Mouse (Mus musculus): Measurements from ENCODE around the gene Orm2. TPM values are rescaled to one million over a fixed set of nuclear protein-coding genes. Genes with fewer than 3 reads are reported as not detected.
A peak's percentile ranks its signal among the peaks of the same experiment; 100 is the strongest.
"Not testable (repeated sequence)": the region's sequence is repeated elsewhere in the genome, so short reads cannot be mapped to it uniquely, and the experiment has no call there.

The Orm2 gene
- polyA plus RNA-seq (2015; fragmentation: Nextera tagmentation; extraction: Ambion mirVana), result not detected in 2 replicates

- no peak within 1 kb of the TSS for H3K4me3 ChIP-seq (replicated peaks; ENCODE audit: low read depth, low read length)
Observed at GRCm38 (mm10) chr4:63362150-63362549, at the start of gene Orm2. TSS of gene Orm2 (plus strand) at chr4:63362449.

GRCm38 (mm10) chr4:63314063-63314462, 48.2 kb upstream of the Orm2 start:
- Histone ChIP-seq H3K4me3 (replicated peaks; ENCODE audit: low read depth, low read length) (no peak overlapping the region), H3K4me1 (replicated peaks; ENCODE audit: insufficient read depth, low read length) (no peaks in the 10 kb centered on the region), H3K27ac (no peak overlapping the region), H3K9me3 (replicated peaks; ENCODE audit: low read length) (no peaks in the 10 kb centered on the region), H3K36me3 (ENCODE audit: insufficient read depth, low read length) (0 out of 2 replicates have a peak, but pooled peaks cover 5% of the 10 kb centered on the region), H3K27me3 (ENCODE audit: insufficient read depth, low read length) (no peaks in the 10 kb centered on the region), H3K9ac (ENCODE audit: low read depth, low read length) (no peak overlapping the region), H3K4me2 (ENCODE audit: low read length) (no peak overlapping the region)
- ATAC-seq (replicated peaks; ENCODE audit: low FRiP score, low read depth) (no peak), DNase-seq (ENCODE audit: low spot score) (no peak)
- TF ChIP-seq CTCF (IDR thresholded peaks at IDR 0.05; ENCODE audit: low read depth), result no peak
- WGBS, result 79% methylated on average over 5 of the region's 5 CpGs

More at GRCm38 (mm10) chr4:63362150-63362549, at the start of gene Orm2:
- 90% methylated on average over 5 of the region's 5 CpGs for WGBS
- H3K4me2 ChIP-seq (ENCODE audit: low read length), result no peak within 1 kb of the TSS
- H3K27me3 ChIP-seq (ENCODE audit: insufficient read depth, low read length), result no peaks in the 10 kb centered on the region
- no peaks in the 10 kb centered on the region for H3K36me3 ChIP-seq (ENCODE audit: insufficient read depth, low read length)
- no peak within 1 kb of the TSS for H3K9ac ChIP-seq (ENCODE audit: low read depth, low read length)
- ATAC-seq (replicated peaks; ENCODE audit: low FRiP score, low read depth) (no peak), DNase-seq (ENCODE audit: low spot score) (no peak)
- TF ChIP-seq CTCF (IDR thresholded peaks at IDR 0.05; ENCODE audit: low read depth), result no peak
- no peaks in the 10 kb centered on the region for H3K4me1 ChIP-seq (replicated peaks; ENCODE audit: insufficient read depth, low read length)
- H3K9me3 ChIP-seq (replicated peaks; ENCODE audit: low read length), result no peaks in the 10 kb centered on the region
- H3K27ac ChIP-seq, result no peak within 1 kb of the TSS

- Histone ChIP-seq H3K4me2 (ENCODE audit: low read length) (no peak overlapping the region), H3K27ac (no peak overlapping the region), H3K9ac (ENCODE audit: low read depth, low read length) (no peak overlapping the region), H3K9me3 (replicated peaks; ENCODE audit: low read length) (no peaks in the 10 kb centered on the region), H3K4me1 (replicated peaks; ENCODE audit: insufficient read depth, low read length) (no peaks in the 10 kb centered on the region), H3K27me3 (ENCODE audit: insufficient read depth, low read length) (no peaks in the 10 kb centered on the region), H3K36me3 (ENCODE audit: insufficient read depth, low read length) (0 out of 2 replicates have a peak, but pooled peaks cover 5% of the 10 kb centered on the region), H3K4me3 (replicated peaks; ENCODE audit: low read depth, low read length) (no peak overlapping the region)
- TF ChIP-seq CTCF (IDR thresholded peaks at IDR 0.05; ENCODE audit: low read depth), result no peak
- WGBS, result 58% methylated on average over 9 of the region's 9 CpGs
- ATAC-seq (replicated peaks; ENCODE audit: low FRiP score, low read depth) (peak; percentile 48; the same call in 1 of the 2 replicates), DNase-seq (ENCODE audit: low spot score) (peak; percentile 11)
Observed at GRCm38 (mm10) chr4:63316076-63316746, 46.0 kb upstream of the Orm2 start.

DNA sequence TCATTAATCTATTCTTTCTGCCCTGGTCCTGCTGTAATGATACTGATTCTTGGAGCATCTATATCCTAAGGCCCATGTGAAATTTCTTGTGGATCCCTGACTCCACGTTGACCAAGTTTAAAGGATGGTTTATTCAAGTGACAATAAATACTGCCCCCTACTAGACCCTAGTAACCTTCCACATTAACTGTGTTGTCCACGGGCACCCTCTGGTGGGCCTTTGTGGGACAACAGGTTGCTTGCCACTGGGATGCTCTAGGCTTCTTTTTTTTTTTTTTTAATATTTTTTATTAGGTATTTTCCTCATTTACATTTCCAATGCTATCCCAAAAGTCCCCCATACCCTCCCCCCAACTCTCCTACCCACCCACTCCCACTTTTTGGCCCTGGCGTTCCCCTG, 42.7 kb upstream of the Orm2 start:
- 31% methylated on average over 3 of the region's 3 CpGs for WGBS
- peaks cover 18% of the 10 kb centered on the region; the same call in 1 of the 2 replicates for H3K36me3 ChIP-seq (ENCODE audit: insufficient read depth, low read length)
- H3K27ac ChIP-seq, result not testable (repeated sequence)

DNA sequence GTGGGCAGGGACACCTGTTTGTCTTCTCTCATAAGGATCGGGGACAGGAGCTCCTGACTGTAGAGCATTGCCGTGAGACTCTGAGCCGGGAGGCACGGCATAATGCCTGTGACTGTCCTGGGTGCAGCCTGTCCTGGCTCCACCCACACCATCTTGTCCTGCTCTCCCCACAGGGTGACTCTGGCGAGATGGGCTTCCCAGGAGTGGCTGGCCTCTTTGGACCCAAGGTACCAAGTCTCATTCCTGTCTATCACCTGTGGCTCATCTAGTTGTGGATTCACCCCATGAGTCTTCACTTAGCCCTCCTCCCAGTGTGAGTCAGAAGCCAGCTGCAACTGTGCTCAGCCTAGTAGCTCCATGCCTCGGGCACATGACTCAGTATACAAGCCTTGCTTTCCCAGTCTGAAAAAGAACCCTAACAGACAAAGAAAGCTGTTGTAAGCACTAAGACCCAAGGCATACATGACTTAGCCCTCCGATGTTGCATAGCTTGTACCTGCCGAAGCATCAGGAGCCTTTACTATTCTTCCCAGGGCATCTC, 38.9 kb upstream of the Orm2 start:
- H3K36me3 ChIP-seq (ENCODE audit: insufficient read depth, low read length), result peaks cover 21% of the 10 kb centered on the region; the same call in 1 of the 2 replicates
- no peak overlapping the region for H3K9ac ChIP-seq (ENCODE audit: low read depth, low read length)
- WGBS, result 89% methylated on average over 8 of the region's 8 CpGs

More for the DNA sequence above, 42.7 kb upstream of the Orm2 start:
- H3K9me3 ChIP-seq (replicated peaks; ENCODE audit: low read length); H3K4me2 ChIP-seq (ENCODE audit: low read length); H3K4me1 ChIP-seq (replicated peaks; ENCODE audit: insufficient read depth, low read length); H3K4me3 ChIP-seq (replicated peaks; ENCODE audit: low read depth, low read length); ATAC-seq (replicated peaks; ENCODE audit: low FRiP score, low read depth); H3K9ac ChIP-seq (ENCODE audit: low read depth, low read length); H3K27me3 ChIP-seq (ENCODE audit: insufficient read depth, low read length): not testable (repeated sequence)
- peak; percentile 79 for TF ChIP-seq CTCF (IDR thresholded peaks at IDR 0.05; ENCODE audit: low read depth)
- DNase-seq (ENCODE audit: low spot score), result peak; percentile 80

GRCm38 (mm10) chr4:63333403-63333802, 28.8 kb upstream of the Orm2 start:
- no peak overlapping the region for H3K4me3 ChIP-seq (replicated peaks; ENCODE audit: low read depth, low read length)
- peaks cover 7% of the 10 kb centered on the region; the same call in 1 of the 2 replicates for H3K36me3 ChIP-seq (ENCODE audit: insufficient read depth, low read length)
- H3K4me2 ChIP-seq (ENCODE audit: low read length), result no peak overlapping the region
- ATAC-seq (replicated peaks; ENCODE audit: low FRiP score, low read depth), result no peak
- 96% methylated on average over 4 of the region's 4 CpGs for WGBS
- H3K27ac ChIP-seq, result no peak overlapping the region
- H3K9ac ChIP-seq (ENCODE audit: low read depth, low read length), result no peak overlapping the region
- H3K27me3 ChIP-seq (ENCODE audit: insufficient read depth, low read length), result no peaks in the 10 kb centered on the region
- no peaks in the 10 kb centered on the region for H3K9me3 ChIP-seq (replicated peaks; ENCODE audit: low read length)
- no peaks in the 10 kb centered on the region for H3K4me1 ChIP-seq (replicated peaks; ENCODE audit: insufficient read depth, low read length)
- no peak for DNase-seq (ENCODE audit: low spot score)
- TF ChIP-seq CTCF (IDR thresholded peaks at IDR 0.05; ENCODE audit: low read depth), result no peak

More for the DNA sequence above, 38.9 kb upstream of the Orm2 start:
- Histone ChIP-seq H3K27me3 (ENCODE audit: insufficient read depth, low read length) (no peaks in the 10 kb centered on the region), H3K4me3 (replicated peaks; ENCODE audit: low read depth, low read length) (no peak overlapping the region), H3K27ac (no peak overlapping the region), H3K4me1 (replicated peaks; ENCODE audit: insufficient read depth, low read length) (no peaks in the 10 kb centered on the region), H3K4me2 (ENCODE audit: low read length) (no peak overlapping the region), H3K9me3 (replicated peaks; ENCODE audit: low read length) (no peaks in the 10 kb centered on the region)
- DNase-seq (ENCODE audit: low spot score), result no peak
- TF ChIP-seq CTCF (IDR thresholded peaks at IDR 0.05; ENCODE audit: low read depth), result no peak
- peak; percentile 73 for ATAC-seq (replicated peaks; ENCODE audit: low FRiP score, low read depth)

All from kidney, postnatal 0 days (tissue).